Mouse (Mus musculus) inflammation-experienced regulatory T-cells, adult 16 weeks (primary cell): Measurements from ENCODE around the gene Pla2g2f. TPM values are rescaled to one million over a fixed set of nuclear protein-coding genes. Genes with fewer than 3 reads are reported as not detected.

ENCODE experiments used
- polyA plus RNA-seq: library from polyadenylated mRNA; unstranded; fragments of 100-300 nt; shearing (Covaris generic); gene quantifications from one replicate; pipeline ENCODE4 v1.2.1, GENCODE M21; 2017

The Pla2g2f gene
- not detected for polyA plus RNA-seq

GRCm38 (mm10) chr4:138757416-138757815 lies at the start of gene Pla2g2f:
Gene Pla2g2f, minus strand, starts transcription at chr4:138757626.

DNA sequence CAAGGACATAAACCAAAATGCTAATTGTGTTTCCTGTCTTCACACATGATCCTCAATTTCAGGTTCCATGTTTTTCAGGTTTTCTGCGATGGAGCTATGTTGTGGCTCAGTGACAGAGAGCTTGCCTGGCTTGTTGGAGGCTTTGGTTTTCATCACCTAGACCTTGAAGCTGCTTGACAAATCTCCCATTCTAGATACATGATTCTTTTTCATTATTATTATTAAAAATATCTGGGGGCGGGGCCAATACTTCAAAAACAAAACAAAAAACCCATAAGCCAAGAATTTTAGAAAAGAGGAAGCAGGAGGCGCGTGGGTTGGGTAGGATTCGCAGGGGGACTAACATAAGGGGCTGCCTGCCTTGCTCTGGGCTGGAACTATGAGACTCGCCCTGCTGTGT lies 18.0 kb upstream of the Pla2g2f start, which contains the start of gene Pla2g2d:
Gene Pla2g2d (plus strand): TSS at position 301 of the 400 bp plus-strand sequence.

DNA sequence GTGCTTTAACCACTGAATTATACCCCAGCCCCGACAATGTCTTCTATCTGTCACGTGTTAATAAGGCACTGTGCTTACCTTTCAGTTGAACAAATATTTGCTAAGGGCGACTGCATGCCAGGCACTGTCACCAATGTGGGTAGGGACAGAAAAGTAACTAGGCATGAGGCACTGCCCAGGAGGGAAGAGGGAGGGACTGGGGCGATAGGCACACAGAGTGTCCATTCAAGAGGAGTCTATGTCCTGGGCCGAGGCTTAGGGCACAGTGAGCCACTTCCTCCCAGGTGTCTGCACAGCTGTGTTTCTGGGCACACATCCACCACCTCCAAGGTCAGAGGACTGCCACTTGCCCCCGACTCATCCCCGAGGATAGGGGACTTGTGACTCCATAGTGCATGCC lies 20.4 kb downstream of the Pla2g2f start, which contains the start of gene Ubxn10:
Gene Ubxn10 (minus strand): TSS at position 137 of the 400 bp plus-strand sequence.

GRCm38 (mm10) chr4:138724354-138725126 lies 32.9 kb downstream of the Pla2g2f start, which contains the start of gene Pla2g2c:
Gene Pla2g2c, plus strand, starts transcription at chr4:138724792.

Other genes starting within 250 kb of the Pla2g2f start
- gene Vwa5b1, start 121.7 kb downstream of the Pla2g2f start, polyA plus RNA-seq: not detected
- not detected for gene Pla2g2c, start 32.8 kb downstream of the Pla2g2f start, polyA plus RNA-seq
- 0.13 TPM for gene Ubxn10, start 20.5 kb downstream of the Pla2g2f start, polyA plus RNA-seq
- 1.5 TPM for gene Pla2g2d, start 18.1 kb upstream of the Pla2g2f start, polyA plus RNA-seq
- not detected for gene Pla2g5, start 105.9 kb upstream of the Pla2g2f start, polyA plus RNA-seq
- not detected for gene Gm13030, start 116.3 kb upstream of the Pla2g2f start, polyA plus RNA-seq
- not detected for gene Pla2g2e, start 120.3 kb upstream of the Pla2g2f start, polyA plus RNA-seq
- gene Otud3, start 156.3 kb upstream of the Pla2g2f start, polyA plus RNA-seq: 0.52 TPM
- gene Rnf186, start 209.5 kb upstream of the Pla2g2f start, polyA plus RNA-seq: not detected
- 41.8 TPM for gene Tmco4, start 215.3 kb upstream of the Pla2g2f start, polyA plus RNA-seq